Mouse (Mus musculus) thymus, postnatal 25 days (tissue): ENCODE data around the gene Scaf1.

Source experiments
- DNase-seq: peaks from one replicate; pipeline ENCODE4 v3.0.0; 2022

The Scaf1 gene

GRCm38 (mm10) chr7:44983944-44984832 is 32.0 kb downstream of the Scaf1 start:
- DNase-seq: no peak

GRCm38 (mm10) chr7:44983085-44983484 is 33.1 kb downstream of the Scaf1 start:
- DNase-seq: peak; percentile 88

GRCm38 (mm10) chr7:44981539-44981938 is 34.6 kb downstream of the Scaf1 start:
- no peak for DNase-seq

- no peak for DNase-seq
Measured at GRCm38 (mm10) chr7:44978300-44978699, 37.9 kb downstream of the Scaf1 start.

- no peak for DNase-seq
Measured at GRCm38 (mm10) chr7:44975117-44975419, 41.1 kb downstream of the Scaf1 start.

- DNase-seq: no peak
Measured at GRCm38 (mm10) chr7:44974383-44975116, 41.6 kb downstream of the Scaf1 start, which contains the start of gene Cpt1c. TSS of gene Cpt1c (minus strand) at chr7:44974851.

GRCm38 (mm10) chr7:44973415-44974130 is 42.6 kb downstream of the Scaf1 start:
- no peak for DNase-seq

GRCm38 (mm10) chr7:44971142-44971541 is 45.0 kb downstream of the Scaf1 start:
- DNase-seq: no peak

GRCm38 (mm10) chr7:44970231-44970691 is 45.9 kb downstream of the Scaf1 start:
- peak; percentile 73 for DNase-seq

GRCm38 (mm10) chr7:44966638-44967037 is 49.5 kb downstream of the Scaf1 start:
- DNase-seq: no peak

- DNase-seq: peak; percentile 38
Measured at GRCm38 (mm10) chr7:44965975-44966374, 50.2 kb downstream of the Scaf1 start.

- DNase-seq: no peak
Measured at GRCm38 (mm10) chr7:44964990-44965389, 51.2 kb downstream of the Scaf1 start.

GRCm38 (mm10) chr7:44962831-44963230 is 53.3 kb downstream of the Scaf1 start:
- no peak for DNase-seq

GRCm38 (mm10) chr7:44962337-44962736 is 53.8 kb downstream of the Scaf1 start:
- DNase-seq: no peak

GRCm38 (mm10) chr7:44960512-44960910 is 55.7 kb downstream of the Scaf1 start:
- no peak for DNase-seq

- DNase-seq: no peak
Measured at GRCm38 (mm10) chr7:44959874-44960511, 56.2 kb downstream of the Scaf1 start.

- DNase-seq: no peak
Measured at GRCm38 (mm10) chr7:44959281-44959680, 56.9 kb downstream of the Scaf1 start.

GRCm38 (mm10) chr7:44958208-44958607 is 58.0 kb downstream of the Scaf1 start:
- DNase-seq: peak; percentile 34

- no peak for DNase-seq
Measured at GRCm38 (mm10) chr7:44957183-44957835, 58.9 kb downstream of the Scaf1 start.

GRCm38 (mm10) chr7:44956266-44956665 is 59.9 kb downstream of the Scaf1 start:
- DNase-seq: no peak

- DNase-seq: no peak
Measured at GRCm38 (mm10) chr7:44955628-44956027, 60.5 kb downstream of the Scaf1 start.
